Mouse (Mus musculus): Measurements from ENCODE around the gene Samd4b.

DNA sequence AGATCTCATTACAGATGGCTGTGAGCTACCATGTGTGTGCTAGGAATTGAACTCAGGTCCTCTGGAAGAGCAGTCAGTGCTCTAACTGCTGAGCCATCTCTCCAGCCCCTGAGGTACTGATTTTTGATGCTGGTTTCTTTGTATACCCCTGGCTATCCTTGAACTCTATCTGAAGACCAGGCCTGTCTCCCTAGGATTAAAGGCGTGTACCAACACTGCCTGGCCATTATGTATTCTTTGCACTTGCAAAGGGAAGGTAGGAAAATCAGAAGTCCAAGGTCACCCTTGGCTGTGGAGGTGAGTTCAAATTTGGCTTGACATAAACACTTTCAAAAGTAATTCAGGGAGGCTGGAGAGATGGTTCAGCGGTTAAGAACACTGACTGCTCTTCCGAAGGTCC lies 243.3 kb downstream of the Samd4b start:
- no peak for TF ChIP-seq CHD2 (IDR thresholded peaks at IDR 0.05; ENCODE audit: low read length)
- no peak for TF ChIP-seq CTCF (IDR thresholded peaks at IDR 0.05 in 2 of 3, conservative IDR thresholded peaks at IDR 0.05 in 1 of 3; ENCODE audit: control insufficient read depth in 1 of 3, insufficient read depth in 1 of 3, low read depth in 2 of 3, low read length in 3 of 3, poor library complexity in 1 of 3, severe bottlenecking in 1 of 3)
- TF ChIP-seq ZKSCAN1 (IDR thresholded peaks at IDR 0.05; ENCODE audit: low read depth, low read length), result no peak
- TF ChIP-seq TCF12 (IDR thresholded peaks at IDR 0.05; ENCODE audit: low read depth, low read length), result no peak
- TF ChIP-seq GABPA (IDR thresholded peaks at IDR 0.05; ENCODE audit: low read depth, low read length), result no peak
- no peak for TF ChIP-seq POLR2AphosphoS5 (IDR thresholded peaks at IDR 0.05; ENCODE audit: borderline replicate concordance, low read depth, low read length)
- no peak for TF ChIP-seq KAT2A (conservative IDR thresholded peaks at IDR 0.05; ENCODE audit: low read depth, low read length)
- no peak for TF ChIP-seq EP300 (IDR thresholded peaks at IDR 0.05; ENCODE audit: low read depth in 1 of 2, low read length in 2 of 2)
- no peak for TF ChIP-seq ETS1 (IDR thresholded peaks at IDR 0.05; ENCODE audit: low read depth, low read length)
- no peak for TF ChIP-seq HCFC1 (IDR thresholded peaks at IDR 0.05; ENCODE audit: low read depth, low read length)
- TF ChIP-seq MEF2A (IDR thresholded peaks at IDR 0.05; ENCODE audit: extremely low read depth, insufficient replicate concordance, low read depth, low read length, poor library complexity, severe bottlenecking), result no peak
- no peak for TF ChIP-seq RCOR1 (IDR thresholded peaks at IDR 0.05; ENCODE audit: low read depth, low read length)
- TF ChIP-seq MAZ (IDR thresholded peaks at IDR 0.05; ENCODE audit: low read depth, low read length), result no peak
- TF ChIP-seq ZMIZ1 (IDR thresholded peaks at IDR 0.05; ENCODE audit: low read depth, low read length), result no peak

All from MEL (cell line).